Mouse (Mus musculus) spleen, postnatal 10 days (tissue): ENCODE results near the gene Cbx1.

Source experiments
- DNase-seq, 2 experiments: peaks; one replicate each; pipeline ENCODE4 v3.0.0; 2021 to 2022; ENCODE audit warnings: low spot score in 2 of 2

Gene Cbx1

DNA sequence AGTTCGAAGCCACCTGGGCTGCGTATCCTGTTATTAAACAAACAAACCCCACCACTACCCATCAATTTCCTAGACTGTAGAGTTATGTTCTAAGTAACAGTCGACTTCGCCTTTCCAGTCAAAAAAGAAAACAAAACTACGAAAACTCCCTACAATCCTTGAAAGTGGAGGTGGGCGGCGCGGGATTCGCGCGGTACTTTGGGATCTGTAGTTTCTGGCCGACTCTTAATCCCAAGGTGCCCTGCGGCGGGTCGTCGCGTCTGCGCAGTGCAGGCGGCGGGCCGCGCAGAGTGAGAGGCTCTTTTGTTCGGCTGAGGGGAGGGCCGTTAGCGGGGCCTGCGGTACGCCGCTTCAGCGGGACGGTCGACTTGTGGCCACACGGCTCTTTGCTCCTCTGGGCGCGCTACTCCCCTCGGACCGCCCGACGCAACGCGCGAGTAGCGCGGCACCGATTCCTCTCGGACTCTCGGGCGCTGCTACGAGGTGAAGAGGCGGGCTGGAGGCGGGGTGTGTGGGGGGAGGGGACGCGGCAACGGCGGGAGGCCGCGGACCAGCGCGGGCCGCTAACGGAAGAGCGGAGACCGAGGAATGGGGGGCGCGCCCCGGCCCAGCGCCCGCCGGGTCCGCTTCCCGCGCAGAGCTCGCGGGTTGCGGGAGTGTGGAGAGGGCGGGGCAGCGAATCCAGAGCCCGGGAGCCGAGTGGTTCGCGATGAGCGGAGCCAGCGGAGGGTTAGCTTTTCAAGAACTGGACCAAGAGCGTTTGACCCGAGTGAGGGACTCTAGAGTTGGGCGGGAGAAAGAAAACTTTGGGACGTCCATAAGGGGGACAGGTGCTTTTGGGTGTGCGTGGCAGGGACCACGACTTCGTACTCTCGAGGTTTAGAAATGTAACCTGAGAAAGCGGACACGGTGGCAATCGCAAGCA lies at the start of gene Cbx1:
Gene Cbx1, plus strand, starts transcription at position 257 of the 925 bp plus-strand sequence.
- DNase-seq: peak; percentile 90 to 92

DNA sequence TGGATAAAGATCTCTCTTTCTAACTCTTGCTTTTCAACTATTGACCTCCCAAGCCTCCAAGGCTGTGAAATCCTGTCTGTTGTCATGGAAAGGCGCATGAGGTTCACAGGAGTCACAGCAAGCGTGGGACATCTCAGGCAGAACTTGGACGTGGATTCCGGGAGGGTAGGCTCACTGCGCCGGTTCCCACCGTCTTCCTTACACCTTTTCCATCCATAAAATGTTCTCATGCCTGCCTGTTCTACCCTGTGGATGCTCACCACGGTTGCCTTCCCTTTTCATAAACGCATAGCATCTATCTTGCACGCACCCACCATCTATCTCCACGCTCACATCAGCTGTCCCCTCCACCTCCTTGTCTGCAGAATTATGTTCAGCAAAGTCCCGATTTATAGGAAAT lies 48.1 kb upstream of the Cbx1 start:
- DNase-seq: no peak

DNA sequence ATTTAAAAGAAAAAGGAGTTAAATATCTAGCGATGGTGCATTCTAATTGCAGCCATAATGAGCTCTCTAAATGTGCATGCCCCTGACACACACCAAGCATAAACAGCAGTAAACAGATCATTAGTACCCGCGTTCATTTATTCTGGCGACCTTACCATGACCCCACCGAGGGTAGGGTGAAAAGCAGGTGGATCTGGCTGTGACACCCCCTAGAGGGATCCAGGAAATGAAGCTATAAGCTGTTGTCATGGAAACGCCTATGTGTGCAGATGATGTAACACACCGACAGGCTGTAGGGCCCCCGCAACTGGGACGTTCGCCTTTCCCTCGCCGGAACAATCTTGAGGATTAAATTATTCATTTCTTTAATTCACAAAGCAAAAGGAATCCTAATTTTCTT lies 46.9 kb upstream of the Cbx1 start:
- DNase-seq: no peak

DNA sequence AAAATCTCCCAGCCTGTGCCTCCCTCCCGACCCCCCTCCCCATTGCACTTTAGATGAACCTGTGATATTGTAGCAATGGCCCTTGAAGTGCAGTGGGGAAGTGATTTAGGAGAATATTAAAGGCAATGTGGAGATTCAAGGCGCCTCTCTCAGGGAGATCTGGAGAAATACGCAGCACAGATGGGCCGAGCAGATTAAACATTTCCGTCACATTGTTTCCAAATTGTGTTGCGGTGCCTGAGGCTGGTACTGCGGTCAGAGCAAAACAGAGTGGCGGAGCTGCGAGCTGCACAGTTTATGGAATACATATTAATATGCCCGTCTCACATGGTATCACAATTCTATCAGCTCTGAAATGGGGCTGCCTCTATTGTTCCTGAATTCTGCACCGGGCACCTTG lies 45.9 kb upstream of the Cbx1 start:
- no peak for DNase-seq

DNA sequence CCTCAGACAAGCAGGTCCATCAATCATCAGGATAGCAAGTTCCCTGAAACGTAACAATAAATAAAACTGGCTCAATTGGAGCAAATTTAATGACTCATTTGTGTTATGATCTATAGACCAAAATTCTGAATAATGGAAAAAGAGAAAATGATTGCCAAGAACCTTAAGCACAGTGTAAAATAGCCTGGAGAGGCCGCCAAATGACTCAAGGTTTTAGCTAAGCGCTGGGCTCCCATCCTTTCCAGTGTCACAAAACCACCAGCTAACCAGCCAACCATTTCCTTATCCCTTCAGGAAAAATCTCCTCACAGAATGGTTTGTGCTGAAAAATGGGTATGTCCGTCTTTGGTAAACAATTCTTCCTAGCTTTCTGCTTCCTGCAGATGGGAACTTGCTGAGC lies 45.0 kb upstream of the Cbx1 start:
- no peak for DNase-seq

DNA sequence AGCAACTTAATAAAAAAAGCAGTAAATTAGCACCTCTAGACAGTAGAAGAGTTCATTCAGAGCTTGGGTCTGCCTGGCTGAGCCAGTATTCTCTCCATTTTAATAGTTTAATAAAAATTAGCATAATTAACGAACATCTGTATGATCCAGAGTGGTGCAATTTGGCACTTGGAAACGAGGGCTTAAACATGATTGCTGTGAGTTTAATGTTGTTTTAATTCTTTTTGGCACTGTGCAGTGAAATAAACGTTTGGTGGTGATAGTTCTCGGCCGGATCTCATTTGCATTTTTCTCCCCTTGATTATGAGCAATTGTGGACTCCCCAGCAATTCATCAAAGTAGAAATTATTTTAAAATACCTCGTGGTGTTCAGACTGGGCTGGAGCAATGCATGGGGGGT lies 42.3 kb upstream of the Cbx1 start:
- DNase-seq: no peak

DNA sequence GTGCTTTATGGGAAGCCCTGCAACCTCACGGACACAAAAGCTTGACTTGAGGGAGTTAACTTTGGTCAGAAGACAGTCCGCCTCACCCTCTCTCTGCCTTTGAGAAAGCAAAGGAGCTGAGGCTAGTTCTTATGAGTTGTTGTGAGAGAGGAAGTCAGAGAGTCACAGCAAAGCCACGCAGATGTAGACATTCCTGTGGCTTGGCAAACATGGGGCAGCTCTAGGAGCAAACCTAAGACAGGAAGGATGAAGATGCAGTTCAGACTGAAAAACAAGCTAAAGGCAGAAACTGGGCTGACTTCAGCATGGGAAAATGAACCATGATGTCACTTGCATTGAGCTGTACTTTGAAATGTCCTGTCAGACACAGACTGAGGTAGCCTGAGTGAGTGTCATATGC lies 41.4 kb upstream of the Cbx1 start:
- no peak for DNase-seq

DNA sequence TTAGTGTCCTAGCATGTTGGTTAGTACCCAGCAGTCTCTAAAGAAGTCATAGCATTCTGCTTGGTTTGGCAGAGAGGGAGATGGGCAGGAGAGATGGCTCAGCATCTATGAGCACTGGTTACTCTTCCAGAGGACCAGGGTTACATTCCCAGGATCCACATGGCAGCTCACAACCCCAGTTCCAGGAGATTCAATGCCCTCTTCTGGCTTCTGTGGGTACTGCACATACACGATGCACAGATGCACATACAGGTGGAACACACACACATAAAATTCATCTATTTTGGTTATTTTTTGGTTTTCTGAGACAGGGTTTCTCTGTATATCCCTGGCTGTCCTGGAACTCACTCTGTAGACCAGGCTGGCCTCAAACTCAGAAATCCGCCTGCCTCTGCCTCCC lies 33.6 kb upstream of the Cbx1 start:
- DNase-seq: no peak

DNA sequence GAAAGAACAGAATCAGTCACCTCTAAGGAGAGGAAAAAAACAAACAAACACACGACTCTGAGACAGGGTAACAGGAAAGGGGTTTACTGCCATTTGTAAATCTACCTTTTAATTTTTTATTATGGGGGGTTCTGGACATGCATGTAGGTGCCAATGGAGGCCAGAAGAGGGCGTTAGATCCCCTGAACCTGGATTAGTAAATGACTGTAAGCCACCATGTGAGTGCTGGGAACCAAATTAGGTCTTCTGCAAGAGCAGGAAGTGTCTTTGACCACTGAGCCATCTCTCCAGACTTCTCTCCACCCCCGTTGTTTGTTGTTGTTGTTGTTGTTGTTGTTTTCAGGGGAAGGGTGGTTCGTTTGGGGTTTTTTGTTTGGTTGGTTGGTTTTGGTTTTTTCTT lies 31.5 kb upstream of the Cbx1 start:
- DNase-seq: no peak

DNA sequence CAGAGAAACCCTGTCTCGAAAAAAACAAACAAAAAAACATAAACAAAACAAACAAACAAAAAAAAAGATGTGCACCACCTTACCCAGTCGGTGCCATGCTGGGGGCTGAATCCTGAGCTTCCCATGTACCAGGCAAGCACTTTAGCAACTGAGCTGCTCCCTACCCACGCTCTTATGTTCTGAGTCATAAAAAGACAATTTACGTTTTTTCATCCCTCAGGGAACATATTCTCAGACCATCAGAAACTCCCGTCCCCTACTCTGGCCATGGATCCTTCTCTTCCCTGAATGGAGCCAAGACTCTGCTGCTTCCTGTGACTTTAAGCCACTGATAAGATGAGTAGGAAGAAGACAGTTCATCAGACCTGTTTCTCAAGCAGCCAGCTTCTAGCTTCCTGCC lies 30.5 kb upstream of the Cbx1 start:
- no peak for DNase-seq

DNA sequence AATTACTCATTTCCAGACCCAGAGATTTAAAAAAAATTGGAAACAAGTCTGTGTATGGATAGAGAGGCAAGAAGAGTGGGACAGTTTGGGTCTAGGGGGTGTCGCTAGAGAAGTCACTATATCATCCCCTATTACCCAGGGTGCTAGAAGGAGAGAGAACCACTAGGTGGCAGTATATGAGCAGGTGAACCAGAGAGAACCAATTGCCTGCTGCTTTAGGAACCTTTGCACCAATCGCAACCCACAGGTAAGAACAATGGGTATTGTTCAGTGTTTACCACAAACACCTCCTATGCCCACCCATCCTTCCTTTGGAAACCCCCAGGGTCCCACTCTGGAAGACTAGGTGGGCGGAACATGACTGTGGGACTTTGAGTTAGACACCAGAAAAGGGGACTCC lies 28.9 kb upstream of the Cbx1 start:
- peak in 1 of 2 experiments; percentile 54 for DNase-seq

DNA sequence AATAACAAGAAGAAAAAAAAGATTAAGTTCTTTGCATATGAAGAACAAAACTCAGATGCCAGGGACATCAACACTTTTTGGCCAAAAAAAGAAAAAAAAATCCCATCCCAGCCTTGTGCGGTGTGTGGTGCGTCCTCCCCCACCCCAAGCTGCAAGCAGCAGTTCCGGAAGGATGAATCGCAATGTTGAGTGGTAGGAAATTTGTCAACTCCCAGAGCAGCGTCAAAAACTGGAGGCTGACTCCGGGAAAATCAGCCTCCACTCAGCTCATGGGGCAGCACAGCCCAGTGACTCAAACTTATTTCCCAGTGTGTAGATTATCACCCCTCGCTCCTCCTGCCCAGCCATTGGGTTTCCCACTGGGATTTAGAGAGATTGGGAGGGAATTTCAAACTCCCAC lies 26.9 kb upstream of the Cbx1 start:
- DNase-seq: no peak

DNA sequence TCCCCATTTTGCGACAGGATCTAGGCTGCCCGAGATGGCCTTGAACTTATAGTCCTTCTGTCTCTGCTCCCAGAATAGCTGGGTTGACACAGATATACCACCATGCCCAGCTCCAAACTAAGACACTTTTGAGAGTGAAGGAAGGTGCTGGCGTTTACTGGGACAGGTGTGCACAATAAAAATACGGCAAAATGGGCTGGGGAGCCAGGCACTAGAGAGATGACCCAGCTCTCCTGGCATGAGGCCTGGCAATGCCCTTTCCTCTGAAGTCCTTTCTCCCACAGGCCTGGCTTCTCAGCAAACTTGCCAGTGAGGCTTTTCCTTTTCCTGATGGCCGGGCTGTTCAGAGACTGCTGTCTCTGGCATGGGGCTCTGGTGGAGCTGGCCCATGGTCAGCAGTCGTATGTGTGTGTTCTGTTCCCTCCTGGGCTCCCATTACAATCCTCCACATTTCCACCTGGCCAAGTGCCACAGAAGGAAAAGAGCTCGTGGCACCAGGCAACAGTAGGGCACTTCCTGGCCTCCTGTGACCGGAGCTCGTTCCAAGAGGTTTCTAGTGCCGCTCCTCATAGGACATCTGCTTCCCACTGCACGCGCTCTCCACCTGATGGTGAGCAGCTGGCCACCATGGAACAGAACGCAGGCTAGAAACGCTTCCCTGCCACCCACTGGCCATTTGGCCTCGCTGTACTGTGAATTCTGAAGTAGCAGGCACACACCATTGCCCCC lies 26.0 kb upstream of the Cbx1 start:
- DNase-seq: no peak

DNA sequence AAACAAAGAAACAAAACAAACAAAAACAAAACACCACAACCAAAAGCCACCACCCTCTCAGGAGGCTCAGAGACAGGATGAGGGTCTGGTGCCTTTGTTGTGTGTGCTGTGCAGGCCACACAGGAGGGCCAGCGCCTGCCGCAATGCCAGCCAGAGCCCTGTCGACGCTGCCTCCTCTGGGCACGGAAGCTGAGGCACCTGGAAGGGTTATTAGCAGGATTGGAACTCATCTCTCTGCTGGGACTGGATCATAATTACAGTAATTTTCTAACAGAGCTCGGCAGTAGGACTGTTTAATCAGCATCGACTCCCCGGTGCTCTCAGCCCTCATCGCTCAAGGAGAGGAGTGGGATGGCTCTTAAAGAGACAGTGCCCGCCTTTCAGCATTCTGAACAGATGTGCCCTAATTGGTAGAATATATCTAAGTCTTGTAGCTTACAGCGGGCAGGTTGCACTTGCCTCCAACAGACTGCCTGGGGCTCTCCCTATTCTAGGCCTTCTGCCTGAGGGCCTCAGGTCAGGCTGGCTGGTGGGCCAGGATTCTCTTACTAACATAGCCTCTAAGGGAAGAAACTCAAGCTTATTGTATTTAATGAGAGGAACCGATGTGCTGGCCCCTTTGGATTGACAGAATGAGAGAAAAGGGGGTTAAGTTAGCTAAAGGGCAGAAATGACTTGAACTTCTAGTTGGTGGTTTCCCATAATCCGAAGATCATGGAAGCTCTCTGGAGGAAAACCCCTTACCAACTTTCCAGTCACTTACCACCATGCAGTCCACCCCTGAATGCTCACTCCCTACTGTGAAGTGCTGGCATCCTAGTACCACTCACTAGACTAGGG lies 24.2 kb upstream of the Cbx1 start:
- DNase-seq: no peak

DNA sequence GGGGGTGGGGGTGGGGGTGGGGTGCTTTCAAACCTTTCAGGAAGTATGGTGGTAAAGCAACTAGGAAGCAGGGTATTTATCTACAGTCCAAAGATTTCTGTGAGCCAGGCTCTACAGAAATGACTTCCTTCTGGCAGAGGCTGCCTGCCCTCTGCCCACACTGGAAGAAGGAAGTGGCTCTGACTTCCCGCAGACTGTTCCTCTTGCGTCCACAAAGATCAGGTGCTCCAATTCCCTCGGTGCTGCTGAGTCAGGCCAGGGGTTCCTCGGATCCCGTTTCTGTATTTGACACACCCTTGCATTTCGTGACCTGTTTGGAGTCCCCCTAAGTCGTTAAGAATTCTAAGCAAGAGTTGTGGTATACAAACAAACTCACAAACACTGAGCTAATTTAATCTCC lies 23.3 kb upstream of the Cbx1 start:
- DNase-seq: no peak

DNA sequence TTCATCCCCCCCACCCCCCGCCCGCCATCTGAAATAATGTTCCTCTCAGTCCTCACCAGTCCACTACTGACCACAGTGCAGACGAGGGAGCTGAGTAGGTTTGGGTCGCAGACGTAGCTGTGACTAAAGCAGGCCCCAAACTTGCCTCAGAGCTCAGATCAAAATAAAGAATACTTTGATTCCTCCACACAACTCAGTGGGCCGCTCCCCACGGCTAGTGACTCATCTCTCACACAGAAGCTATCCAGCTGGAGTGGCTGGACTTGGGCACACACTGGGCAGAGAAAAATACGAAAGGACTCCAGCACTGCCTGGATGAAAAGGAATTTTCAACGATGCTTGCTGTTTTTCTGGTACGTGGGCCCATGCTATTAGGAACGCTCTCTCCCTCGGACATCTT lies 22.4 kb upstream of the Cbx1 start:
- no peak for DNase-seq

DNA sequence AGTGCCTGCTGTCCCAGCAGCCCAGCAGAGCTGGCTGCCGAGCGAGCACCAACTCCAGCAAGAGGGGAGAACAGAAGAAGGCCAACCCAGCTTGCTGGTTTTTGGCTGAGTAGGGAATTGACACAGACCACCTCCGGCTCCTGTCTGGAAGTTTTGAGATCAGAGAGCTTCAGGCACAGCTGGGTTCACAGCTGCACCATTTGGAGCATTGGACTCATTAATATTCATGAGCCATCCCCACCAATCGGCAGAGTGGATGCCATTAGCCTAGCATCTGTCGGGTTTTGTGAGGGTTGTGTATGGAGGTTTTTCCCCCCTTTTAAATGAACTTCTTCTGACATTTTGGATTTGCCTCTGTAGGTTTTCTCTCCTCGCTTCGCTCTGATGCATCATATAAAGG lies 21.8 kb upstream of the Cbx1 start:
- no peak for DNase-seq

DNA sequence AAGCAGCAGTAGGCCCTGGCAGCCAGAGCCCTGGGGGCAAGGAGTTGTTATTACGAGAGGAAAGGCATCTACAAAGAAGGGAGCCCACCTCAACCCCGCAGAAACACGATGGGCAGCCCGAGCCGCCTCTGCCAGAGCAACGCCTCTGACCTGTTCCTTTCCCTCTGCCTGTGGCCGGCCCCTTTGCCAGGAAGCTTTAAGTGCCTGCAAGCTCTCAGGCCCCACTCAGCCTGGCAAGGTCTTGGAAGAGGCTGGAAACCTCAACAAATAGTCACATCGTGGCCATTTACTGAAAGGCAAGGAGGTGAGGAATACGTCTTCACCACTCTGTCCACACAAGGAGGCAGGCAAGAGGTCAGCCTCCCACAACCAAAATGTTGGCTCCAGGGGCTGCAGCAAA lies 20.7 kb upstream of the Cbx1 start:
- DNase-seq: no peak

DNA sequence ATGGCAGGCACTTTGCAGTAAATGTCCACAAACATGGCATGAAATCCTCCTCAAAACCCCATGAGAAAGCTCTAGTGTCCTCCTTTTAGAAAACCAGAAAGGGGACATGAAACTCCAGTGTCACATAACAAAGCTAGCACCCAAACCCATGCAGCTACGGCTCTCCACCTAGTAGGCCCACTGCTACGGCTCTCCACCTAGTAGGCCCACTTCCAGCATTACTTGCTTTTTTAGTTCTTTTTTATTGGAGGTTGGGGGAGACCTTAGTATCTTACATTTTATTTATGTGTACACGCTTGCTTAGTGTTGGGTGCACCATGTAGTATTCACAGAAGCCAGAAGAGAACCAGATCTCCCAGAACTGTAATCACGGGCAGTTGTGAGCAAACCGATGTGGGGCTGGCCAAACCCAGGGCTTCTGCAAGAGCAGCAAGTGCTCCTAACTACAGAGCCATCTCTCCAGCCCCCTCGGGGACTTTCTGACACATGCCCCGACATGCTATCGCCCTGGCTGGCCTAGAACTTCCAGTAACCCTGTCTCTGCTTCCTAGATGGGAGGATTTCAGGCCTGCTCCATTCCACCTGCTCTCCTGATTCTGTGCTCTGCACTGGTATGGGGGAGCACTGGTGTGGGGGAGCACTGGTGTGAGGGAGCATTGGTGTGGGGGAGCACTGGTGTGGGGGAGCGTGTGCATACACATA lies 17.5 kb upstream of the Cbx1 start:
- no peak for DNase-seq

DNA sequence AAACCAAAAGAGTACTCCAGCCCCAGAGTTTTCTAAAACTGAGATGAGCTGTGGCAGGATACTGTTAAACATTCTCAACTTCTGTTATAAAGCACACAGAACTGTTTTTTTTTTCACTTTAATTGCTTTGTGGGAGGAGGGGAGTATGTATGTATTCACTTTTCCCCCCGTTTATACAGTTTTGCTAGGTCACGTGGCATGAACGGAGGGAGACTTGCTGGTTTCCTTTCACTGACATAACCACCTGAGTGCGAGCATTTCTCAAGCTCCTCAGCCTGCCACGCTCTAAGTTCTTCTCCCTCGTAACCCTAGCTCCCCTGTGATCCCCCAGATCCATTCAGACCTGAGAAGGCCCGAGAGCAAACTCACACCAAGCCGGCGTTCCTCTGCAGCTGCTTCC lies 16.5 kb upstream of the Cbx1 start:
- DNase-seq: no peak

DNA sequence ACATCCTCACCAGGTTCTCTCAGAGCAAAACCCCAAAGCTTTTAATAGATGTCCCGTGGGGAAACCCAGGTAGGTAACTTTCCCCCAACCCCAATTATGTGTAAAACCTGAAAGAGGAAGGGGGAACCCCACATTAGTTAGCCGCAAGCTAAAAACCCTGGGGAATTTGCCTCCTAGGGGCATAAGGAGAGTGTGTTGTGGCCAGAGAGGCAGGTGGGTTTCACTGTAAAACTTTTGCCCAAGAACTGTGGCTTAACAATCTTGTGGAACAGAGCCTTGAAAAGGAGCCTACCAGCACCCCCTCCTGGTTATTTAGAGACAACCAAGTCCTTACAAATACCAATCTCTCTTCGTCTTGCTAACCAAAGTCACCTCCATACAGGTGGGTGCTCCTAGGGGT lies 14.4 kb upstream of the Cbx1 start:
- peak in 1 of 2 experiments; percentile 37 for DNase-seq

DNA sequence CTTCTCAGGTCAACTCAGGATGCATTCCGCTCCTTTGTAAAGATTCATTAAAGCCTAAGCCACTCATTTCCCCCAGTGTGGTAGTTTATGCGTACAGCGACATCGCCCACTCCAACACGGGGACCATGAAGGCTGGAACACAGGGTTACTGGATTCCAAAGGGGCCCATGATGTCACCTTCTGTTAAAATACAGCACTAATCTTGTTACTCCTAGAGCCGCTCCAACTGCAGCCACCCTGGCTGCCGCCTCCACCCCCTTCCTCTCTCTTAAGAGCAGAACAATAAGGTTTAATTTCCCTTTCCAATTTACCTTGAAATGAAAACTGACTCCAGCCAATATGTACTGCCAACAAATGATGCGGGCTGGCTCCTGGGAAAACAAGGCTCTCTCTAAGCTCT lies 13.9 kb upstream of the Cbx1 start:
- DNase-seq: no peak
